Mouse (Mus musculus) bone marrow, adult 2 months (tissue): ENCODE measurements at regions not wholly inside any gene's neighbourhood (a gene's known extent, or its start where the extent isn't known, plus 50 kb on each side); places are given as distances from the start of the nearest gene placed in this dataset.

ENCODE experiments used
- H3K27ac ChIP-seq: fragments of 200-500 bp; 2 replicates; pipeline ENCODE4 v1.5.1; 2012; ENCODE audit warnings: low read depth, mild to moderate bottlenecking, control low read depth, inconsistent platforms, low read length; ENCODE audit not compliant: control insufficient read depth, poor library complexity, insufficient read depth
- H3K4me1 ChIP-seq: fragments of 200-500 bp; 2 replicates; pipeline ENCODE4 v1.6.1; 2011; ENCODE audit warnings: low read length; ENCODE audit not compliant: control insufficient read depth, insufficient read depth
- H3K4me3 ChIP-seq: fragments of 200-500 bp; replicated peaks from 2 replicates; pipeline ENCODE3; 2011; ENCODE audit warnings: mild to moderate bottlenecking, low read depth, low read length, control low read depth; ENCODE audit not compliant: control insufficient read depth
- CTCF ChIP-seq: fragments of 200-500 bp; IDR thresholded peaks from 2 replicates; pipeline ENCODE4 v1.5.1; 2011; ENCODE audit warnings: low read length, control low read depth; ENCODE audit not compliant: control insufficient read depth, insufficient read depth
- POLR2A ChIP-seq: fragments of 200-500 bp; IDR thresholded peaks from 2 replicates; pipeline ENCODE4 v1.6.1; 2011; ENCODE audit warnings: low read depth, mild to moderate bottlenecking, control low read depth, low read length, borderline replicate concordance; ENCODE audit not compliant: control insufficient read depth
- WGBS: fragments of 180-500 bp; shearing (Covaris S2); methylation state at CpG from one replicate; pipeline ENCODE4 v1.1.7; 2018; 5-methylcytosine and 5-hydroxymethylcytosine counted together

DNA sequence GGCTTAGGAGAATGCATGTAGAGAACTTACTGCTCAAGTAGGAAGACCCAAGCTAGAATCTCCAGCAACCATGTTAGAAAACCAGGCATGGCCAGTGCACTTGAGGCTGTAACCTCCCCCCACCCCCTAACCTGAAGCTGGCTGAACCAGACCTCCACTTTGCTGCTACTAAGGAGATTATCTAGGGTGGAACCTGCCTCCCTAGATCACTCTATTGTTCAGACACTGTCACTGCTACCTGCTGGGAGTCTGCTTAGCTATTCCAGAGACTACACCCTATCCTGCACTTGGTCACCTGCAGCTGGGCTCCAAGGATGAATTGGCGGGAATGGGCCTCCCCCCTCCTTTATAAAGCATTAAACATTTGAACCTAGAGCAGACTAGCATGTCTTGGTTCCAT is 393.4 kb upstream of the 2610301B20Rik start:
- TF ChIP-seq POLR2A (no peak), CTCF (no peak)
- Histone ChIP-seq H3K4me3 (no peak overlapping the region), H3K27ac (no peak overlapping the region), H3K4me1 (no peaks in the 10 kb centered on the region)
- 73% methylated on average over 1 of the region's 1 CpGs for WGBS

DNA sequence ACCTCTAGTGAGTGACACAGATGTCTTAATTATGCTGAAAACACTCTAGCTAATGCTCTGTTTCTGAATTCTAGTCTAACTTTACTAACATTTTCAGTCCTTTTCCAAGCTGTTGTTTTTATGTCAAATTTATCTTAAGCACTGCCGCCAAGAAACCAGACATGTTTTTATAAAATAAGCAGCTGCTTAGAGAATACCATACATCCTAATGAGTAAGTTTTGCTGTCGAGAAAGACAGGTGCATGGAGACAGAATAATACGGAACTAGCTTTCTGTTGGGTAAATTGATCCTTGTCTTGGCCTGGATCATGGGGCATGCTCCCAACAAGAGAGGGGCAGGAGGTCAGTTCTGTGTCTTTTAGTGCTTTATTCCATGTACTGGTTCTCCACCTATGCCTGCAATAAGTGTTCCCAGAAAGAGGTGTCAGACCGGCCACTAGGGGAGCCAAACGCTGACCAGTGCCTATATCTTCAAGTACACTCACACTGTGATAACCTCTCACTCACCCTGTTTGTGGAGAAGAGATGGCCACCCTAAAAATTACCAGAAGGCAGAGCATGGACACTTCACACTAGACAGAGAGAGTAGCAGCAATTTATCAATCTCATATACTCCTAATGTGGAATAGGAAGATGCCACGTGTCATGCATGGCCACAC is 366.0 kb upstream of the 2610301B20Rik start:
- Histone ChIP-seq H3K27ac (no peak overlapping the region), H3K4me1 (no peaks in the 10 kb centered on the region), H3K4me3 (no peak overlapping the region)
- TF ChIP-seq CTCF (0 out of 2 replicates have a peak, but pooled peaks have one; percentile 19), POLR2A (no peak)
- WGBS: 73% methylated on average over 6 of the region's 6 CpGs

DNA sequence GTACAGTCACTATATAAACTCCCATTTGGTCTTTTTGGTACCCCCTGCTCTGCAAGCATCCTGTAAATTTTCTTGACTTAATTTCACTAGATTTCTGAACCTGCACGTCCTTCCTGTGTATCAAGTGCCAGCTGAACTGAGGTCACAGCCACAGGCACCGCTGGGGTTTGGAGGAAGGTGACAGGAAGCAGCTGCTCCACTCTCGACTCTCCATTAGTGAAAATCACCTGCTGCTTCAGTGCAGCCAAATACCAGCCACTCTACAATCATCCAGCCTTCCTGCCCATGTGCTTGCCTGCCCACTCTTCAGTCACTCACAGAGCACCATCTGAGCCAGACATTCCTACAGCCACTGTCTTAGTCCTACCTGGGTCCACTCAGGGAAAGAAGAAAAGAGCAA is 364.3 kb upstream of the 2610301B20Rik start:
- Histone ChIP-seq H3K4me1 (no peaks in the 10 kb centered on the region), H3K27ac (no peak overlapping the region), H3K4me3 (no peak overlapping the region)
- WGBS: 1% methylated on average over 3 of the region's 3 CpGs
- TF ChIP-seq CTCF (no peak), POLR2A (no peak)

DNA sequence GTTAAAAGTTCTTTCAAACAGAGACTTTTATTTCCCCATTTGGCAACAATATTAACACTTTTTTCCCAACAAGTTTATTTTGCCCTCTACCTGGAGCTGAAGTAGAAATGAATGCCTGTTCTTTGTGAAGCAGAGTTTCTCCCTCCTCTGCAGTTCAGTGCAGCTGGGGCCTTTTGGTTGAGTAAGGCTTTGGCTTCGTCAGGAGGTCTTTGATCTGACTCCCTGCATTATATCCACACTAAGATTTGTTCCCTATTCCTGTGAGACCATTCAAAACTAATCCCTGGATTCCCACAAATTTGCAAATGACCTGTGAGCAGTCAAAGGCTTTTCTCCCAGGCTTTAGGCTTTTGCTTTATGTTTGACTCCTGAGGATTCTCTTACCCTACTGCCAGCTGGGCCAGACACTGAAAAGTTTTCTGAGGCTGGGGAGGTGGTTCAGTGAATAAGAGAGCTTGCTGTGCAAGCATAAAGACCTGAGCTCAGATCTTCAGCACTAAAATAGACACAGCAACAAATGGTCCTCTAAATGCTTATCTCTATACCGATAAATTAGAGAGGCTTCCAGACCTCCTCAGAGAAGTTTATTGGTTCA is 323.5 kb upstream of the 2610301B20Rik start:
- Histone ChIP-seq H3K4me3 (no peak overlapping the region), H3K27ac (no peak overlapping the region), H3K4me1 (no peaks in the 10 kb centered on the region)
- TF ChIP-seq CTCF (no peak), POLR2A (no peak)
- 63% methylated on average over 2 of the region's 2 CpGs for WGBS

DNA sequence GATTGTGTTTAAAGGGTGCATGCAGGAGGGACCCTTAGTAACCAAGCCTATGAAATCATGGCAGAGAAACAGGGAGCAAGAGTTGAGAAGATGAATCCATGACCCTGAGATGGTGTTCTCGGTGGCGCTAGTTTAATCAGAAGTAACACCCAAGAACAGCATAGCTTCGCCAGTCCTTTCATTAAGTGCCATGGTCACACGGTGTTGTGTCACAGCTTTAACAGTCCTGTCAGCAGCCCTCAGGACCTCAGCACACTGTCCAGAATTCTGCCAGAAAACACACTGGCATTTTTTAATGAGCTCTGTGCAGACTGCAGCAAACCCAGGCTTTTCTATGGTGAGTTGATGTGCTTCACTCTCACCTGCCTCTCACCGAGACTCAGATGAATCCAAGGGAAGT is 320.6 kb upstream of the 2610301B20Rik start:
- H3K4me1 ChIP-seq: no peaks in the 10 kb centered on the region
- TF ChIP-seq POLR2A (no peak), CTCF (no peak)
- no peak overlapping the region for H3K27ac ChIP-seq
- 82% methylated on average over 5 of the region's 5 CpGs for WGBS
- H3K4me3 ChIP-seq: no peak overlapping the region

DNA sequence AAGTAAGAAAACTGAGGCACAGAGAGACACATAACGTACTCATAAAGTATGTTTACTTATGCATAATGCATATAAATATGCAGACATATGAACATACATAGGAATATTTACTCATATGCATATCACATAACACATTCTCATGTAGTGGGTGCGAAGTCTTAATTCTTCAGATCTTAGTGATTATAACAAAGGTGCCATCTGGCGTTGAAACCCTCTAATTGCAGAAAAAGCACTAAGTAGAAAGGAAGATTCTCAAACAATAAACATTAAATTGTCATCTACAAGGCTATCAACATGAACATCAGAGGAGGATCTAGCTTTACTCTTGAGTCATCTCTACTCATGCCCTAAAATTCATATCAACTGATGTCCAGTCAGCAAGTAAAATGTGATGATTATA is 314.2 kb upstream of the 2610301B20Rik start:
- no peak overlapping the region for H3K4me3 ChIP-seq
- H3K27ac ChIP-seq: no peak overlapping the region
- 77% methylated on average over 3 of the region's 3 CpGs for WGBS
- TF ChIP-seq CTCF: no peak
- no peak for TF ChIP-seq POLR2A
- no peaks in the 10 kb centered on the region for H3K4me1 ChIP-seq

DNA sequence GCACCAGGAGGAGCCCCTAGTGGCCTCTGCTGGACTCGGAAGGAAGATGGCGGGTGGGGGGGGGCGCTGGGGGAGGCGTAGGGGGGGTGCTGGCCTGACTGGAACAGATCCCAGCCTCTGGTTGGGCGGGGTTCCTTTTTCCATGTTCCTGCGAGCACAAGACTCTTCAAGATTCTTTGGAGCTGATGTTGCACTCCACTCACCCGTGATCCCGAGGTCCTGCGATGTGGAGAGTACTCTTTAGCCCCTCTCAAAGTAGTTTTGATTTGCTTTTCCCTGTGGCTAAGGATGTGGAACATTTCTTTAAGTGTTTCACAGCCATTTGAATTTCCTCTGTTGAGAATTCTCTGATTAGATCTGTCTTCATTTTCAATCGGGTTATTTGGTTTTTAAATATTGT is 269.8 kb upstream of the 2610301B20Rik start:
- Histone ChIP-seq H3K27ac (no peak overlapping the region), H3K4me1 (no peaks in the 10 kb centered on the region), H3K4me3 (no peak overlapping the region)
- 84% methylated on average over 10 of the region's 10 CpGs for WGBS
- TF ChIP-seq POLR2A (no peak), CTCF (no peak)

DNA sequence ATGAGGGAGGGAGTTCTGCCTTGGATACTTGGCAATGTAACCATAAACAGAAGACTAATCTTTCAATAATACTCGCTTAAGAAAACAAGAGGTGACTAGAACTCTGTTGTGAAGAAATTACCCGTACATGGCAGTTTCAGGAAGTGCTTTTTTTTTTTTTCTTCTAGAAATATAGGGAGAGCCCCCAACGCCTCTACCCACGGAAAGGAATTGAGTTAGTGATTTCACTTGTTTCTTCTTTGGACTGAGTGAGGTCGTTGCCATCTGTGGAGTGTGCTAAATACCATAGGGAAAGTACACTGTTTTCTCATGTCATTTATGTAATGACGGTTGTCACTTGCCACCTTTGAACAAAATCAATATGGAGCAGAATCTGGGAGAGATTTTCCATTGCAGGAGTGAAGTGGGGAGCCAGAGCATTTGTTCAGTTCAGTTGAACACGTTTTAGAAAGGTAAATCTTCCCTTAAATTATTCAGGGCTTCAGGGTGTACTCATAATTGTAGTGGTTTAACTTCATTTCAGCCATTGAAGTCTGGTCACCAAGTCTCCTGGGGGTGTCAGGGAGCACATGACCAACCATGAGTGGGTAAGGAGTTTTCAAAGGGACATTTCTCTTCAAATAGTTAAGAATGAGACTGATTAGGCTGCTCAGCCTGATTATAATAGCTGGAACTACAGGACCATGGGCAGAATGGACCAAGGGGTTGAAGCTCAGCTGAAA is 266.3 kb upstream of the 2610301B20Rik start:
- Histone ChIP-seq H3K4me3 (no peak overlapping the region), H3K4me1 (no peaks in the 10 kb centered on the region; the same call in 1 of the 2 replicates), H3K27ac (no peak overlapping the region)
- WGBS: 54% methylated on average over 7 of the region's 7 CpGs
- no peak for TF ChIP-seq POLR2A
- TF ChIP-seq CTCF: no peak

DNA sequence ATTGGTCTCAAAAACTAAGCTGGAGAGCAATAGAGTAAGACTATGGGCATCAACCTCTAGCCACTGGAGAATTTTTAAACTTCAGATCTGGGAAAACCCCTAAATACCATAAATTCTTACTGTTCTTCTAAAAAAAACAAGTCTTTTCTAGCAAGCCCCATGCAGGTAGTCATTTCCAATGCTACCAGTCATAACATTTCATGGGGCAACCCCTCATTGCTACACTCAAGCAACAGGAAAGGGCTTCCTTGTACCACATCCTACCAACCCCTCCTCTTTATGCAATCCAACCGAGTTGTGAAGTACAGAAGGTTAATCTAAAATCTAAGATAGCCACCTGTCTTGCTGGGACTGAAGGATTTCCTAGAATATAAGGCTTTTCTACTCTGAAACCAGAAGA is 263.5 kb upstream of the 2610301B20Rik start:
- no peaks in the 10 kb centered on the region; the same call in 1 of the 2 replicates for H3K4me1 ChIP-seq
- 0% methylated on average over 1 of the region's 1 CpGs for WGBS
- H3K27ac ChIP-seq: no peak overlapping the region
- no peak for TF ChIP-seq CTCF
- TF ChIP-seq POLR2A: no peak
- H3K4me3 ChIP-seq: no peak overlapping the region
